Mouse (Mus musculus) liver, adult 2 months (tissue): ENCODE measurements around the gene Txnrd1.

Experiments used
- CTCF ChIP-seq: fragments of 200-500 bp; IDR thresholded peaks from 2 replicates; pipeline ENCODE4 v1.5.1; 2011; ENCODE audit warnings: low read depth, low read length, control low read depth
- POLR2A ChIP-seq: fragments of 200-500 bp; IDR thresholded peaks from 2 replicates; pipeline ENCODE4 v1.6.1; 2011; ENCODE audit warnings: low read length, control low read depth; ENCODE audit not compliant: insufficient read depth; ENCODE audit errors: extremely low read depth

DNA sequence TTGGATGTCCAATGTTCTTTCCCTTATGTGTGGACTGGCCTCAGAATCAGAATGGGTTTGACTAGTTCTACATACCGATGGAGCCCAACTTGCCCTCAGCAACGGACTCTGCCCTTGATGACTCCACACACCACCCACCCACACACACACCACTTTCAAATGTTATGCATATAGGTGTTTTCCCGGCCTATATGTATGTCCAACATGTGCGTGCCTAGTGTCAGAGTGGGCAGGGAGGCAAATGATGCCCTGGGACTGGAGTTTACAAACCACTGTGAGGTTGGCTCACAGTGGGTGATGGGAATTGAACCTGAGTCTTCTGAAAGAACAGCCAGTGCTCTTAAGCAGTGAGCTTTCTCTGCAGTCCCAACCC lies 36.6 kb upstream of the Txnrd1 start:
- TF ChIP-seq POLR2A, result no peak
- no peak for TF ChIP-seq CTCF
